Mouse (Mus musculus) kidney, adult 9 months (tissue): ENCODE results near the gene Klf2.

ENCODE experiments used
- DNase-seq: peaks from one replicate; pipeline ENCODE4 v3.0.0; 2022

Klf2 gene

DNA sequence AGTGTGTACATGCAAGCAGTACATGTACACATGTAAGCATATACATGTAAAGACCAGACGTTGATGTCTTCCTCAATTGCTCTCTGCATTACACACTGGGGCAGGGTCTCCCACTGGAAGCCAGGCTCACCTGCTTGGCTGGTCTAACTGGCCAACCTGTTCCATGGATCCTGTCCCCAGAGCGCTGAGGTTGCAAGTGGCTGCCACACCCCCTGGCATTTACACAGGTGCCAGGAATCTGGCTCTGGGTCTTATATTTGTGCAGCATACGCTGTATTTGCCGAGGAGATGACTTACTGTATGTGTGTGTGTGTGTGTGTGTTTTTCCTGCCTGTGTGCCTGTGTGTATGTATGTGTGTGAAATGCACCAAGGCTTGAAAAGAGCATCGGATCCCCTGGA is 11.9 kb upstream of the Klf2 start:
- no peak for DNase-seq

DNA sequence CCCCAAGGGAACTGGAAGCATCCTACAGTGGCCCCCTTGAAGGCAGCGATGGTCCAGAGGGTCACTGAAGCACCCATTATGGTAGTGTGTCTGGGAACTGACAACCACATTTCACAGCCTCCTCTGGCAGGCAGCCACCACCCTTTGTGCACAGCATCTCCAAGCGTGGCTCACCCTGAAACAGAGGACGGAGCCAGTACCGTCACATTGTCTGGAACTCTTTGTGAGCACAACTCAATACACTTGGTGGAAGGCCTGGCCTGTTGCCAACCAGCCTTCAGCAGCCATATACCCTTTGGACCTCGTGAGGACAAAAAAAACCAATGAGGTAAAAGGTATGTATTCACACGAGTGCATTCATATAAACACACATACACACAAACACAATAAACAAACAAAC is 10.6 kb upstream of the Klf2 start:
- DNase-seq, result peak; percentile 45

DNA sequence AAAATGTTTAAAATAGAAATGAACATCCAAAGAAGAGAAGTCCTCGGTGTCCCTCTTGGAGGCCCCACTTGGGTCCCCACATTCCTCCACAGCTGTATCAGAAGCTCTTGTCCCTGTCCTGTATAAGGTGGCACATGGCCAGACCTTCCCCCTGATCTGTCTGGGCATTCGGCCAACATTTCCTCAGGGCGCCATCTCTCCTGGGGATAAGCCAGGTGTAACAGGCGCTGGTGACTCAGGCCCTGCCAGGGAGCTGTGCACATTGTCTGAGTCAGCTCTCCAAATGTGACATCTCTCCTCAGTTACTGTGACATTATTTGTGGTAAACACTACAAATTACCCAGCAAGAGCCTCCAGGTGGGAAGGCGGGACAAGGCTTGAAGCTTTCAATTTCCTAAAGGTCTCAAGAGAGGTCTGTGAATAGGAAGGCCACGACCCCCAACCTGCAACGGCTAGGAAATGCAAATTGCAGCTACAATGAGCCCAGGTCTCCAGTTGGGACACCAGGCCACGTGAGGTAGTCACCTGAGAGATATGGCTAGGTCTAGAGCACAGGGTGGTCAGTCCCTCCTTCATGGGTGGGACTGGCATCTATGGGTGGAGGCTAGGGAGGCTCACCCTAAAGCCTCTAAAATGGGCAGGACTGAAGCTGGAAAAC is 7.9 kb upstream of the Klf2 start:
- DNase-seq, result peak; percentile 87

DNA sequence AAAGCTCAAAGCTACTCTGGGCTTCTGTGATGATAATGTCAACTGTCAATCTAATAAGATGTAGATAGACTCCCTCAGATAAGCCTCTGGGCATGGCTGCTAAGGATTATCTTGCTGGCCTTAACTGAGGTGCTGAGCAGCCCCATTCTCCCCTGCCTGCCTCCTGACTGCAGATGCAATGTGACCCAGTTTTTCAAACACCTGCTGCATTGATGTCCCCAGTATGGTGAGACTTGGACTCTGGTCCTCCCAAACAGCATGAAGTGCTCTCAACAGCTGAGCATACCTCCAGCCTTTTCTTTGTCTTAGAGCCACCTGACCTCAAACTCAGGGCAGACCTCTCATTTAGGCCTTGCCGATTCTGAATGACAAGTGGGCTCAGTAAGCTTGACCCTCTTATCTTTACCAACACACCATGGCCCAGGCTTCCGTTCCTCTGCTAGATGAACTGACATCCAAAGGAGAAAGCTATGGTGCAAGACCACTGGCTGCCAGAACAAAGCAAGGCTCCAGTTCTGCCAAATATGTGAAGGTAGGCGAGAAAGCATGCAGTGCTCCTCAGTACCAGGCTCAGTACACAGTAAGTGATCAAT is 5.8 kb upstream of the Klf2 start:
- DNase-seq, result no peak

DNA sequence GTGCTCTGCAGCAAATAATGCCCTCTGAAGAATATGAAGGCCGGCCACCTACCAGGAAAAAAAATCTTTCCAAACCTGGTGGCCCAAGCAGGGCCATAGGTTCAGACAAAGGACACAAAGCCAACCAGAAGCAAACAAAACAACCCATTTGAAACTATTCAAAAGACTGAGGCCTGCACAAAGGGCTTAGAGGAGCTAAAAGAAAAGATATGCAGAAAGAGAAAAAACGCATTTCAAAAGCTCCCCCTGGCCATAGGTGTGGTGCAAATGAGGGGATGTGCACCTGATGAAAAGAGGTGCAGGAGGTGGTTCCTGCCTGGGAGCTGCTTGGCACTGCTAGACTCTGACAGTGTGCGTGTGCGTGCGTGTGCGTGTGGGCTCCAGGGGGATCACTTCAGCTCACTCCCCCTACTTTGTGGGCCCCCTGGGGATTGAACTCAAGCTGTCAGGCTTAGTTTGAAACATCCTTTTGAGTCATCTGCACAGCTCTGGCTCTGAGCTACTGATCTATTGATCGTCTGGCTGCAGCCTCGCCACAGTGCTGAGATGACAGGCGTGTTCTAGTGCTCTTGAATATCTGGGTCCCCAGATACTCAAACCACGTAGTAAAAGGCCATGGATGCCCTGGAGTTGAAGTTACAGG is 2.7 kb upstream of the Klf2 start:
- no peak for DNase-seq

DNA sequence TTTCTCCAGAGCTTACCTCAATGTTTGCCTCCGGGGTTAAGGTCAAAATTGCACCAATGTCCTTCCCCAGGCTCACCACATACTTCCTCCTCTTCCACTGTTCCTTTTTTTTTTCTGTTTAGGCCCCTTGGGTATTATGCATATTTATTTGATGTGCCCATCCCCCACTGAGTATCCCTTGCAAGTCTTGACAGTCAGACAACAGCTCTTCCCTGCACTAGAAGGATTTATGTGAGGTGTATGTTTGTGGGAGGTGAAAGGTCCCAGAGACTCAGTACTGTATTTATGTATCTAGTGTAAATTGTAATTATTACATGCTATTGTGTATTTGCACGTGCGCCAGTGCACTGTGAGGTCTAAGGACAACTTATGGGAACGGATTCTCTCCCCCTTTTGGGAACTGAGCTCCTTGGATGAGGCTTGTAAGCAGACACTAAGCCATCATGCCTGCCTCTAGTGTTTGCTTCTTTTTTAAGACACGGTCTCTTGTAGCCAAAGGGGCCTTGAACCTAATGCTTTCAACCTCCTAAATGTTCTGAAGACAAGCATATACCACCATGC is 1.0 kb upstream of the Klf2 start:
- DNase-seq, result no peak

DNA sequence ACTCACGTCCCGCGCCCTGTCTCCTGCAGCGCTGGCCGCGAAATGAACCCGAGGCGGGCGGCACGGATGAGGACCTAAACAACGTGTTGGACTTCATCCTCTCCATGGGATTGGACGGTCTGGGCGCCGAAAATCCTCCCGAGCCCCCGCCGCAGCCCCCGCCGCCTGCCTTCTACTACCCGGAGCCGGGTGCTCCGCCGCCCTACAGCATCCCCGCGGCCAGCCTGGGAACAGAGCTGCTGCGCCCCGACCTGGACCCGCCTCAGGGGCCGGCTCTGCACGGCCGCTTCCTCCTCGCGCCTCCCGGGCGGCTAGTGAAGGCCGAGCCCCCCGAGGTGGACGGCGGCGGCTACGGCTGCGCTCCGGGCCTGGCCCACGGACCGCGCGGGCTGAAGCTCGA is 564 bp downstream of the Klf2 start:
- DNase-seq, result no peak

DNA sequence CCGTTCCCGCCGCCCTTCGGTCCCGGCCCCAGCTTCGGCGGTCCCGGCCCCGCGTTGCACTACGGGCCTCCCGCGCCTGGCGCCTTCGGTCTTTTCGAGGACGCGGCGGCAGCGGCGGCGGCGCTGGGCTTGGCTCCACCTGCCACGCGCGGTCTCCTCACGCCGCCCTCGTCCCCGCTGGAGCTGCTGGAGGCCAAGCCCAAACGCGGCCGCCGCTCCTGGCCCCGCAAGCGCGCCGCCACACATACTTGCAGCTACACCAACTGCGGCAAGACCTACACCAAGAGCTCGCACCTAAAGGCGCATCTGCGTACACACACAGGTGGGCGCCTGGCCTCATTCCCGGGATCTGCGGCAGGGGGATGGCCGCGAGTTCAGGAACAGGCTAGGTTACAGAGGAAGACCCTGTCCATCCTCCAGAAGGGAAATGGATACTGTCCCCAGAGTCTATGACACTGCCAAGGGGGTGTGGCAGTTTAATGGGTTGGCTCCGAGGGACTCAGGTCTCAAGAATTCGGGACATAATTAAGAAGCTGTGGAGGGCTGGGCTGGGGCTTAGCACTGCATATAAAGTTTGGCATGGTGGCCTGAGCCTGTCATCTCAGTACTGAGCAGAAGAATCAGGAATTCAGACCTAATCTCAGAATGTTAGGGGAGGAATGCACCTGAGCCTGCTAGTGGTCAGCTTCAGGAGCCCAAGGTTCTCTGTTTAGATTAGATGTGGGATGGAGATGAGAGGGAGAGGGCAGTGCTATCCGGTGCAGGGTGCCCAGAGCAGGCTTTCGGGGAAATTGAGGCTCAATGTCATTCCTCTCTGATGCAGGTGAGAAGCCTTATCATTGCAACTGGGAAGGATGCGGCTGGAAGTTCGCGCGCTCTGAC is 1.3 kb downstream of the Klf2 start:
- DNase-seq, result no peak

DNA sequence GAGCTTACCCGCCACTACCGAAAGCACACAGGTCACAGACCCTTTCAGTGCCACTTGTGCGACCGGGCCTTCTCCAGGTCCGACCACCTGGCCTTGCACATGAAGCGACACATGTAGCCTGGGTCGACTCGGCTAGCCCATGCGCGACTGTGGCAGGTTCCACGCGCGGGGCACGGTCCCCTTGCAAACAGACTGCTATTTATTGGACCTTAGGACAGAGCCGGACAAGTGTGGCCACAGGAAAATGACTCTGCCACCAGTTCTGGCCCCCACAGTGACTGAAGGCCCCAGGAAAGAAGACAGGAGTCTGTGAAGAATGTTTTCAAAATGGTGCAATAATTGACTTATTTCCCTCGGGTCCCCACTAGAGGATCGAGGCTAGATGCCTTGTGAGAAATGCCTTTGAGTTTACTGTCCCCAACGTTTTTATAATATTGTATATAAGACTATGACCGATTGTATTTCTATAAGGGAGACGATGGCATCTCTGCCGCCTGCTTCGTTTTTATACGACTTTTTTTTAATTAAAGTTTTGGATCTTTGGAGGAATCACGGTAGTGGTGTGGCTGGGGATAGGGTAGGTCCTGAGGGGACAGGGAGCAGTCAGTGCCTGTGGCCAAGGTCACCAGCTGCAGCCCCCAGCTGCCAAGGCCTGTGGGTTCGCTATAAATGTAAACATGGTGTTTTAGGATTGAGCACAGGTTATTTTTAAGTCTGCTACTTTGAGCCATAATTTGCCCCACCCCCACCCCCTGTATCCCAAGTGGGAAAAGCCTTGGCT is 2.2 kb downstream of the Klf2 start:
- DNase-seq, result no peak

DNA sequence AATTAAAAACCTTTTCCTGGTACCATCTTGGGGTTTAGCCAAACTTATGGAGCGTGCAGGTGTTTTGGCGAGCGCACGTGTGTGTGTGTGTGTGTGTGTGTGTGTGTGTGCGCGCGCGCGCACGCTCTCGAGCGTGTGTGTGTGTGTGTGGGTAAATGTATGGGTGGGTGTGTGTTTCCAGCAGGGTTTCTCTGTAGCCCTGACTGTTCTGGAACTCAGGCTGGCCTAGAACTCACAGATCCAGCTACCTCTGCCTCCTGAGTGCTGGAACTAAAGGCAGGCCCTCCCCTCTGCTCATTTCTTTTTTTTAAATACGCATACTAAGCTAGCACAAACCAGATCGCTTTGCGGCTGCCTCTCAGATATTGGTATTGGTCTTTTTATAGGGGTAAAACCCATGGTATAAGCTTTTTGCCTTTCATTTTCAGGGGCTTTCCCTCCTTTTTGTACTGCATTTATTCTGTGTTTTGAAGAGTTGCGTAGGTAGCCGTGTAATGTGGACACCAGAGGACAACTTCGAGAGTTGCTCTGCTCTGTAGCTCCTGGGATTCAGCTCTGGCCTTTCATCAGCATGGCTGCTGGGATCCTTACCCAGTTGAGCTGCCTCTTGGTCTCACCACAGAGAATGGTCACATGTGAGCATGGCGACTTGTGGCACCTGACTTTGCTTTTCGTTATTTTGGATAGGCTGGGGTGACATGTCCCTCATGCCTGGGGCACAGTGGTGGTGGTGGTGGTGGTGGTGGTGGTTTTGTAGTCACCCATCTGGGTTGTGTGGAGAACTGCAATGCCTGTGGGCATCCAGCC is 3.0 kb downstream of the Klf2 start:
- no peak for DNase-seq

DNA sequence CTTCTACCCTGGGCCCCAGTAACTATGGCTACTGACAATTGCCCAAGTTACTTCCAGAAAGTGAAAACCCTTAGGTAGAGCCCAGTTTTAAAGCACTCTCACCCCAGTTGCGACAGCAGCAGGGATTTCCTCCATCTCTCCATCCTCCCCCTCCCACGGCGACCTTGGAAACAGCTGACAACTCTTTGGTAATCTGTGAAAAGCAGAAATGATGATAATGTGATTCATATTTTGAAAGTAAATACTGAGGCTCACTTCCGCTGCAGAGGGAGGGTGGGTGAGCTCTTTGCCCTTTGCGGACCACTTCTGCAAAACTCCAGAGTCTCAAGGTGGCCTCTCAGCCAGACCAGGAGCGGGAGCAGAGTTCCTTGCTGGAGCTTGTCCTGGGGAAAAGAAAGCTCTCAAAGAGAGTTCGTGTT is 3.6 kb downstream of the Klf2 start:
- DNase-seq, result no peak

DNA sequence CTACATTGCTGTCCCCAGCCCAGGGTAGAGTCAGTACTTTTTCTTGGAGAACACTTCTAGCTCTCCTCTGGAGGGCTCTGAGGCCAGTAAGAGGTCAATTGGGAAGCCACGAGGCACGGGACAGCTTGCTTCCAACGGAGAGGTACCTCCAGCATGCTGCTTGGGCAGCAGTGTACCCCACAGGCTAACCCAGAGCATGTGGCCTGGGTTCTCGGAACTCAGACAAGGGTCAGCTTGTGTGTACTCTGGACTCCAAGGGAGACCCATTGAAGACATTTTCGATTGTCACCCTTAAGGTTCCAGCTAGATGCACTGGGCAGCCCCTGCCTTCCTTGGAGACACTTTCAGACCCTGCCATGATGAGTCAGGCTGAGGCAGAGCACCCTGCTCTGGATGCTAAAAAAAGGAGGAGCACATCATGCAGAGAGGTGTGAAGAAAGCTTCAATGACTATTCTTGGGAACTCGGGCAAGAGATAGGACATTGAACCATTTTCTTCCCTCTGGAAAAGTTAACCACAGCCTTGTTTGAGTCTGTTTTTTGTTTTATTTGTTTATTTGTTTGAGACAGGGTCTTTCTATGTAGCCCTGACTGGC is 4.4 kb downstream of the Klf2 start:
- no peak for DNase-seq

DNA sequence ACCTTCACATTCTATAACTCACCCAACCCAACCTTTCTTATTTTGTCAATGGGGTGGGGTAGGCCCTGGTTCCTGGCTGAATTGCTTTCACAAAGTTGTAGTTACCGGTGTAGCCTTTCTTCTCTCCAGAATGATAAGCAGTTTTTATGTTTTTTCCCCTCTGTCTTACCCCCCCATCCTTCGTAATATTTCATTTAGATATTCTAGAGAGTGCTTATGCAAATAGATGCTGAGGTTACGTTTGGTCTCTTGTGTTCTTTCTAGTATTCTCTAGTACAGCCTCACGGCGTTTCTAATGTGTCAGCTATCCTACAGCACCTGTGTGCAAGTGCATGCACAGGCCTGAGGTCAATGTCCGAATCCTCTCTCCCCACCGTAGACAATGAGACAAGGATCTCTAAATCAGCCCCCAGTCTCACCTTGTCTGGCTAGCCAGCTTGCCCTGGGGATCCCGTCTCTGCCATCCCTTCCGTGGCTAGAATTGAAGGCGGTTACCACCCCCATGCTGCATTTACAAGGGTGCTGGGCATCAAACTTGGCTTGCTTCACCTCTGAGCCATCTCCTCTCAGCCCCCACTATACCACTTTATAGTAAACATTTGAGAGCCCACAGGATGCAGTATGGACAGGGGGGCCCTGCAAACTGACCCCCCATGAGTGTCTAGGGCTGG is 5.3 kb downstream of the Klf2 start:
- DNase-seq, result no peak

DNA sequence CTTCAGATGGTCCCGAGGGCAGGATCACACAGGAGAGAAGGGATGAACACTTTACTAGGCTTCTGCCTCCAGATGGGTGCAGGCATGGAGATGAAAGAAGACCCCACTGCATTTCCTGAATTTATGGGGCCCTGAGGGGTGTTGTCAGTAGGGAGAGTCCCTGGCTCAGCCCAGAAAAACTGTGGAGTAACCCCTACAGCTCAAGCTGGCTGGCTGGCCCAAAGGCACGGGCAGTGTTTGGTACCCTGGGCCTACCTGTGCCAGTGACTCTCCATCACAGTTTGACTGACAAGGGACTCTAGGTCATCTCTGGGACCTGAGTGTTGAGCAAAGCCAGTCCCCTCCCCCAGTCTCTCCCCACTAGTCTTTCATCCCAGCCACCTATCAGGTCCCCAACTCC is 5.9 kb downstream of the Klf2 start:
- DNase-seq, result no peak

DNA sequence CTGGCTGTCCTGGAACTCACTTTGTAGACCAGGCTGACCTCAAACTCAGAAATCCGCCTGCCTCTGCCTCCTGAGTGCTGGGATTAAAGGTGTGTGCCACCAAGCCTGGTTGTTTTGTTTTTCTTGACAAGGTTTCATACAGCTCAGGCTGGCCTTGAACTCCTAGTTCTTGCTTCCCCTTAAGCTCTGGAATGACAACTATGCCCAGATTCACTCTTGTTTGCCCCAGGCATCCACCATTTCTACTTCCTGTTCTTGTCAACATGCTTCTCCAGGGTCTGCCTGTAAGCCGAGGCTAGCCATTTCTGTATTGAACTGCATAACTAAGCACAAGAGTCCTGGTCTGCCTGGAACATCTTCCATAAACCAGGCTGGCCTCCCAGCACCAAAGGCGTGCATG is 10.3 kb downstream of the Klf2 start:
- no peak for DNase-seq

DNA sequence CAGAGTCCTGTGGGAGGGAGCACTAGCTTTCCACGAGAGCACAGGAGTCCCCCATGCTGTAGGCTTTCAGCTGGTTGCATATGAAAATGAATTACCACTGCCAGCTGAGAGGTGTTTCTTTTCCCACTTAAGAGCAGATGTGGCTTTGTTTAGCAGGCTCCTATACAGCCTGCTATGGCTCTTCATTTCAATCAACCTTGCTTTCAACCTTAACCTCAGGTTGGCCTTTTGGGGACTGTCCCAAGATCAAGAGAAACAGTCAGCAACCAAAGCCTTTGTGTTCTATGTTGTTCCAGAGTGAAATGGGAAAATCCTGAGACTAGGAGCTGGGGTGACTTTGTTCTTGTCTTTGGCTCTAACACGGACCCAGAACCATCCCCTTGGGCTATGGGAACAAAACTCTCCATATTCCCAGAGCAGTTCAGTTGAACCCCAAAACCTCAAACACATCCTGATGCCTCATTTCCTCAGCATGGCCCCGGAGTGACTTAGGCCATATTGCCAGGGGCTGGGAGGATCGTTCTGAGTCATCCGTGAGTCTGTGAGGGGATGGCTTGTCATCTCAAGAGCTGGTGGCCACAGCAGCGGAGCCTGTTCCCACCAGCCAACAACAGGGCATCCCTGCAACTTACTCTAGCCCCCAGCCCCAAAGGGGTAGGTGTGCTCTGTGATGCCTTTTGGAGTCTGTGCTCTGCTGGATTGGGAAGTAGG is 12.1 kb downstream of the Klf2 start:
- no peak for DNase-seq

DNA sequence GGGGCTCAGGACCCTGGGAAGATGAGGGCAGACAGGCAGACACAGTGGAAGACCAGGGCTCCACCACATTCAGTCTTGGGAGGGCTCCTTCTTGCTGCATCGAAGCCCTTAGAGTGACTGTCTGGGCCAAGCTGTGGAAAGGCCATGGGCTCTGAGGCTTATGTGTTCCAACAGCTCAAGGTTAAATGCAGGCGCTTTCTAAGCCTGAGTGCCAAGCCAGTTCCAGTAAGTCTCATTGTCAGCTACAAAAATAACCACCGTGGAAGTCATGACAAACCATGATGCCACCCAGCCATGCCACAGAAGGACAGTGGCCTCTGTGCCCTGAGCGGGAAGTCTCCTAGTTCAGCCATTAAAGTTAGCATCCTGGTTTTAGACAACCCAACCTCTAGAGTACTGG is 12.8 kb downstream of the Klf2 start:
- DNase-seq, result no peak

DNA sequence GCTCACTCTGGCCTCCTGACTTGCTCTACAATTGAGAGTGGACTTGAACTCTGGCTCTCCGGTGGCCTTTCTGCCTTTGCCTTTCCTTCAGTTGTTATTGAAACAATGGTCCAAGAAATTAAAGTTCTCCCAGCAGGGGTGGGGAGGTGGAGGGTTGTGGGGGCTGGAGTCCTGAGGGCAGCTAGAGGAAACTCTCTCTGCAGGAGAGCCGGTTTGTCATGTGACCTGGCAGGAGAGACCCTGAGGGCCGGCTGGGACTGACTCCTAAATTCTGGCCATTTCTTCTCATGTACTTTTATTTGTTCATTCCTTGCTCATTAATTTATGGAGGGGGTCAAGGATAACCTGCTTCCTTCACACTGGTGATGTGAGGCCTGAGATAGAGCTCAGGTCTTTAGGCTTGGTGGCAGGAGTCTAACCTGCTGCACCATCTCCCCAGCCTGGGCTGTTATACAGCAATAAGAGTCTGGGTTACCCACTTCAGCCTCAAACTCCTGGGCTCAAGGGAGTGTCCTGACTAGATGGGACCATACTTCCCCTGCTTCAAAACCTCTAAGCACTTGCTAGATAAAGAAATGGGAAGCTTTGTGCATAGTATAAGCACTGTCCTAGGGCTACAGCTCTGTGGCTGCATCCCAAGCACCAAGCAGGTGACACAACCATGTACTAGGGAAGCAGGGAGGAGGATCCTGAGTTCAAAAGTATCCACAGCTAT is 14.8 kb downstream of the Klf2 start:
- DNase-seq, result no peak

DNA sequence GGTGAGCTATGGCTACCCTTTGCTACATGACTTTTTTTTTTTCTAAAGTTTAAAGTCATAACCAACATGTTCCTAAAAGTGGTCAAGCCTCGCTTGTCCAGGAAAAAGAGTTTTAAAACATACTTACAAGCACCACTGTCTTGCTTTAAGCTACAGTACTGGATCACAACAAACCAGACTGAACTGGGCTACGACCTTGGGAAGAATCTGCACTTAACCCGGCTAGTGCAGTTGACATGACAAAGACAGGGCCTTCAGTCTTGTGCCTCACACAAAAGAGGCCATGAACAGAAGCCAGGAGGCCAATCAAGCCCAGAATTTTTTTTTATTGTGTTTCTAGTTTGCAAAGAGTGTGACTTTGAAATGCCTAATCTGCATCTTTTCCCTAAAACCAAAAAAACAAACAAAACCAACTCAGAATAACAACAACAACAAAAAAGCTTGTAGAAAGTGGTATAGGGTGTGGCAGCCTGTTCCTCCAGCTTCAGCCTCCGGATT is 15.4 kb downstream of the Klf2 start:
- DNase-seq, result no peak
